Mouse (Mus musculus): ENCODE data around the gene Tpm1.
A peak's percentile ranks its signal among the peaks of the same experiment; 100 is the strongest.

The Tpm1 gene

GRCm38 (mm10) chr9:67045966-67046602 lies 3.1 kb downstream of the Tpm1 start:
- DNase-seq: no peak

- DNase-seq: no peak
Observed at GRCm38 (mm10) chr9:67045306-67045675, 3.9 kb downstream of the Tpm1 start.

DNA sequence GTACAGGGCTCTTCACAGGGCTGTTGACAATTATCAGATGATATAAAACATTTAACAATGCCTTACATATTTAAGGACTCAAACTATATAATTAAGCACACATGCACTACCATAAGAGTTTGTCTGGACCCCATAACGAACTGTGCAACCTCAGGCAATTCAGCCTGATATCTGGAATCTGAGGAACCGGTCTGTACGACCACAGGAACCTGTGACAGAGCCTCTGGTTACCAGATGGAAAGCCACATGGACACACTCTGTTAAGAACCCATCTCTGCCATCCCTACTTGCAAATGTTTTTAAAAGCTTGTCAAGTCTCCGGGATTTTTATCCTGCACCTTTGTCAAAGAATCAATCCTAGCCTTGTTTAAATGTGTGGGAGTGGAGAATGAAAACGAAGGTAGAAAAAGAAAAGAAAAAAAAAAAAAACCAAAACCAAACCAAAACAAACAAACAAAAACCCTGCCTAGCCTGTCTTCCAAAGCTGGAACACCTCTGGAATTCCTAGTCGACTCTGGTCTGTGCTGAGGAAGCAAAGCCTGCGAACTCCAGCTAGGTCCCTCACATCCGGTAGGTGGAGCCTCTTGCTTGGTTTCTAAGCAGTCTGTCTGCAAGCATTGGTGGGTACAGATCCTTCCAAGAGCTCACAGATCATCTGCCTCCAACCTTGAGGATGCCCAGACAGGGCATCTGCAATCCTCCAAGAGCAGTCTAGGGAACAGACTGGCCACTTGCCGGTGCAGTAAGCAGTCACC lies 4.5 kb downstream of the Tpm1 start:
- DNase-seq: peak; percentile 71

- peak; percentile 99 for DNase-seq
Observed at GRCm38 (mm10) chr9:67043231-67044199, 5.7 kb downstream of the Tpm1 start.

DNA sequence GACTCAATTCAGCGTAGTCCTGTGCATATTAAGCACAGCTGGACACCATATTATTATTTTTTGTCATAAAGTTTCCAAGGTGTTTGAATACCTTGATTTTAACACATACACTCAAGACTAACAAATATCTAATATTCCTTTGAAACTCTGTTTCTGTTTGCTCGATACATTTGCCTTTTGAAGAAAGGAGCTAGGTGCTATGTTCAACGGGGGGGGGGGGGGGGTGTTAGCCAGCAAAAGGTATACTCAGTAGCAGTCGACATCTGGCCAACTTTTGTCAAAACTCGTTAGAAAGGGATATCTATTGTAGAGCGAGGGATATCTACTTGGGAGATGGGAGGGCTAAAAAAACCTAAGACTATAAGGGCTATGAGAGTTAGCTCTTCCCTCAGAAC lies 6.4 kb downstream of the Tpm1 start:
- no peak for DNase-seq

DNA sequence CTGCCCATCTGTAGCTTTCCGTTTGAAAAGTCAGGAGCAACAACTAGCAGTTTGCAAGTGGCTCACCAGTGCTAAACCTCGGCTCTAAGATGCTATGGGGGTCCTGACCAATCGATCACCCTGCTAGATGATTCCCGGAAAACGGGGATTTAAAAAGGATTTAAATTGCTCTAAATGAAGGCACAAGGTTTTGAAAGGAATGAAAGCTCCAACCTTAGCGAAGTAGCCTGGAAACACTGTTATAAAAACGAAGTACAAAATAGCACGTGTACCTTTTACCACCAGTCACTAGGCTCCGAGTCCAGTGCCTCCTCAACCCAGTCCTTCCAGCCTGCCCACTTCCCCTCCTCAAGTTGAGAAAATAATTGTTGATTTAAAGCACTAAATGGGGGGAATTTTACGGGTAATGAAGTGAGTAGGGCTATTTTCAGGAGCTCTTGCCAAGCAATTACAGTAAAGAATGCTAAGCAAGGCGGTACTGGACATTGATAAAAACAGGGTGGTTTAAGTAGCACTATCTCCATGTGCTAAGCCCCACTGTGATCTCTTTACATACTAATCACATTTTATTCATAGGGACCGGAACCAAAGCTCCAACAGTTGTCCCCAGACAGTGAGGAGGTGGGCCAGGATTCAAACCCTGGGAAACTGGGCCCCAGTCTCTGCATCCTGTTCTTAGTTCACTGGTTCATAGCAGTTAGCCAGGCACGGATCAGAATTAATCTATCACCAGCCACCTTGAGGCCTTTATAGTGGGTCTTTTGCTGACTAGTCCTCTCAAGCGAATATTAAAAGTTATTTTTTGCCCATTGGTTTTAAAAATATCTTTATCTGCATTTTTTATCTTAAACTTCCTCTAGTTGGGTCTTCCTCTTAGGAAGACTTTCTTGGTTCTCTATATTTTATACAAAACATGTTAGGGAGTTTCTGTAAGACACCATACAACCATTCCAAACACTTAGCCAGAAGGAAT lies 7.1 kb downstream of the Tpm1 start:
- DNase-seq: no peak

DNA sequence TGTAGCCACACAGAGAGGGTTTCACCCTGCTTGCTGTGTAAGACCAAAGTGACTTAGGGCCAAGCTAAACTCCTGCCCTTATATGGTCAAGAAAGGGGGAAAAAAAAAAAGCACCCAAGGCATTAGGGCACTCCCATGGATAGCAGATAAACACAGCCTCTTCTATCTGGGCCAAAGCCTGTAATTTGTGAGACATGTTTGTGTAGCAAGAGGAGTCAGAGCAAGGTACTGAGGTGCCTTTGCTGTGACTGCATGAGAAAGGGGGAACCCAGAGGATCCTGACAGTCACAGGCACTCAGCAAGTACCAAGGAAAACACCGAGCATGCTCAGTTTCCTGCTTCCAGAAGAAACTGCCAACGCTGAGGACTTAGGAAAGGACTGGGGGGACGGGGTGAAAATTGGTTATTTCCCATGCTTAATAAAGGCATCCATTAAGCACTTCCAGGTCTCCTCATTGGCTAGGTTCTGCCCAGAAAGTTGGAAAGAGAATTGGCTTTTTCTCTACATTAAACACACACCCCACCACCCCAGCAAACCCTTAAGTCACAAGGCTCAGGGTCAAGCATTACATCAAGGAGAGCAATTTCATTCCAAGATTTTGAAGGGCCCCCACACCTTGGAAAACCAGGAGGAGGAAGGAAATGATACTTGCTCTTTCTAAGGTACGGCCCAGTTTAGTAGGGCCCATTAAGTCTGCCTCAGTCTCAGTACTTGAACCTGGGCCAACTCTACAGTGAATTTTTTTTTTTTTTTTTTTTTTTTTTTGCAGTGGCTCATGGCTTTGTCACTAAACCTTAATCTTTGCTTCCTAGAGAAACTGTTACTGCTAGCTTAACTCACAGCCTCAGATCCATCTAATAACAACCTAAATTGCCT lies 8.0 kb downstream of the Tpm1 start:
- no peak for DNase-seq

DNA sequence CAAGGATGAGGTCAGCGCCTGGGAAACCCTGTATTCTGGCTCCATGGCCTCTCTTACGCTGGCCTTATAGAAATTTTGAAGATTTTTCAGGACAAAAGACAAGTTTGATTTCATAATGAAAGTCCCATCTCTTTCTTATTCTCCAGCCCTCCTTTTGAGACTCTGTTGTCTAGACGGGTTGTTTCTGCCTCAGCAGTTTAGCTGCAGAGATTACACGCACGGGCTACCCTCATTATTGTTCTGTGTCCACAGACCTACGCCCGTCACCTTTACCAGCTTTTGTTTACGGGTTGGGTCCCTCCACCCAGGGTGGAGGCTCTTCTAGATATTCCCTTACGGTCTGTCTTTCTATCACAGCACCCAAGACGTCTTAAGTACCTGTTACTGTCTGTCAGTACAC lies 9.3 kb downstream of the Tpm1 start:
- DNase-seq: no peak

DNA sequence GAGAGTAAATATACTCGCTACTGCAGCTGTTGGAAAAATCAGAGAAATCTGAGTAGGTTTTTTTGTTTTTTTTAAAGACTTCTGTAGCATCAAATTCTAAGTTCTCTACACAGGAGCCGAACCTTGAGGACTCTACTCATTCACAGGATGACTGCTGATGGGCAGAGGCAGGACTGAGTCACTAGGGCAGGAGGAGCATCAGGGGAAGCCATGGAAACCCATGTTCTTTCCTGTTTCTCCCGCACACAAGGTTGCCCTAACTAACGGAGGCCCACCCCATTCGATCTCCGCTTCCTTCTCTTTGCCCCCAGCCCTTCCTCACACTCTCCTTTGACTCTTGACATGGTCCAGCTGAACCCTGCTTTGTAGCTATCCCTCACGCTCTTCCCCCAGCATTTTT lies 10.5 kb downstream of the Tpm1 start:
- no peak for DNase-seq

- no peak for DNase-seq
Observed at GRCm38 (mm10) chr9:67037666-67038065, 11.5 kb downstream of the Tpm1 start.

DNA sequence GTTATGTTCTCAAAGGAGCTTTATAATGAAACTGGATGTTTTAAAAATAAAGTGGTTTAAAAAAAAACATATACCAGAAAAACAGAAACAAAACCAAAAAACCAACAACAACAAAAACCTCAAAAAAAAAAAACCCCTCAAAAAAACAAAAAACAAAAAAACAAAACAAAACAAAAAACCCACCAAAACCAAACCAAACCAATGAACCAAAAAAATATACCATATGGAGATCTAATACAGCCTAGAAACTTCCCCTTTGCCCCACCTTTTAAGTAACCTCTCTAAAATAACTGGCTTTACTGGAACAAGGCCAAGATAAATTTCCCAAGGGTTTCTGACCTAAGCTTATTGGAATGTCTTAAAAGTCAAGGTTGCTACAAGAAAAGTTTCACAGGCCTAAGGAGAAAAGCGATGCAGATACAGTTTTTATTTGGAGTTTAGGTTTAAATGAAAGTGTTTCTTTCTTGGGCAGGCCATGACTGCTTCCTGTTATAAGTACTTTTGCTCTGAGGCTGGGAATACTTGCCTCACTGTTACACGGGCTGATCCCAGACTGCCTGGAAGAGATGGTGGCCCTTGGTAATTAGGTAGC lies 12.6 kb downstream of the Tpm1 start:
- no peak for DNase-seq

DNA sequence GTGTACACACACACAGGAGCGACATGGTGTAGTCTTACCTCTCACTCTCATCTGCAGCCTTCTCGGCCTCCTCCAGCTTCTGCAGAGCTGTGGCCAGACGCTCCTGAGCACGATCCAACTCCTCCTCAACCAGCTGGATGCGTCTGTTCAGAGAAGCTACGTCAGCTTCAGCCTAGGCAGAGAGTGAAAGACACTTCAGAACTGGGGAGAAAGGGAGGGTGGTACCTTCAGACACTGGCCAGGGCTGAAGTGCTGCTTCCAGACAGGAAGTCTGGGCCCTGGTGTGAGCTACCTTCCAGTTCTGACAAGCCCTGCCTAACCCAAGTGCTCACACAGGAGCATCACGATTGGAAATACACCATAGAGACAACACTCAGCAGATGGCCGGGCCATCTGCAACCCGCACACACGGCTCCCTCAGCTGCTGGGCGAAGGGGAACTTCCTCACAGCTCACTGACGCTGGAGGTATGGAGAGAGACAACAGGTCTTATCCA lies 13.2 kb downstream of the Tpm1 start:
- DNase-seq: peak; percentile 91

GRCm38 (mm10) chr9:67034677-67035076 lies 14.5 kb downstream of the Tpm1 start:
- no peak for DNase-seq

DNA sequence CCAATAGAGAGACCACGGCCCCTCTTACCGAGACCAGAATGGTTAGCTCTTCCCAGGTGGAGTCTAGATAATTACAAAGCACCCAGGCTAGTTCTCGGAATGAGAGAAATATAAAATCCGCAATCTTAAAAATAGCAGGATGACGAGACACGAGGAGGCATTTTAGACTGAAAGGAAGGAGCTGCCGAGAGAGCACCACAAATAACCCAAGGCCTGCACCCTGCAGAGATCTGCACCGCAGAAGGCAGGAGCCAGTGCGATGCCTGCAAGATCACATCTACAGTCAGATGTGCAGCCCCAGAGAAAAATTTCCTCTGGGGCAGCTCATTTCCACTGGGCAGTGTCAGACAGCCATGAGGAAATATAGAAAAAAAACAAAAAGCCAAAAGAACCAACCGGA lies 16.2 kb downstream of the Tpm1 start:
- no peak for DNase-seq

GRCm38 (mm10) chr9:67032611-67033010 lies 16.6 kb downstream of the Tpm1 start:
- no peak for DNase-seq

- no peak for DNase-seq
Observed at GRCm38 (mm10) chr9:67029518-67029917, 19.7 kb downstream of the Tpm1 start.

DNA sequence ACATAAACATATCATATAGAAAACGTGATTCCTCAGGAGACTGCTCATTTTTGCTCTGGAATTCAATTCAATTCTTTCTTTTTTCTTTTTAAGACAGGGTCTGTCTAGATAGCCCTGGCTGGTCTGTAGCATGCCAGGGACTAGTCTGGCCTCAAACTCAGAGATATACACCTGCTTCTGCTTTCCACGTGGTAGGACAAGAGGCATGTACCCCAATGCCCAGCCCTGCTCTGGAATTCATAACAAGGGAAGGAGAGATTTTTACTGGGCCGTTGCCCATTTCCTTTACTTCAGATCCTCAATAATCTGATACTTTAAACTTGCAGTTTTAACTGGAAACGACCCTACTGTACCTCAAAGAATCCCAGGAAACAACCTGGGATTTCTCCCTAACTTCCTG lies 20.3 kb downstream of the Tpm1 start:
- DNase-seq: no peak

GRCm38 (mm10) chr9:67028133-67028724 lies 21.0 kb downstream of the Tpm1 start:
- no peak for DNase-seq

- no peak for DNase-seq
Observed at GRCm38 (mm10) chr9:67026890-67027289, 22.3 kb downstream of the Tpm1 start.

GRCm38 (mm10) chr9:67026061-67026460 lies 23.1 kb downstream of the Tpm1 start:
- no peak for DNase-seq

Data from cerebellum, adult 11-12 months (tissue).